Mouse (Mus musculus): ENCODE measurements around the gene Dapk2. TPM values are rescaled to one million over a fixed set of nuclear protein-coding genes. Genes with fewer than 3 reads are reported as not detected.

The Dapk2 gene
- polyA plus RNA-seq, 1 experiment from 2014 or later: 12.3 TPM

GRCm38 (mm10) chr9:66152011-66152410 is 6.0 kb upstream of the Dapk2 start:
- Histone ChIP-seq H3K4me2 (no peak overlapping the region), H3K27me3 (replicated peaks) (peaks cover 37% of the 10 kb centered on the region), H3K9me3 (replicated peaks) (no peaks in the 10 kb centered on the region), H3K27ac (no peak overlapping the region), H3K4me1 (no peaks in the 10 kb centered on the region), H3K4me3 (no peak overlapping the region), H3K36me3 (no peaks in the 10 kb centered on the region), H3K9ac (no peak overlapping the region)
- ATAC-seq: no peak
- WGBS (ENCODE audit: insufficient replicate concordance): 50% methylated on average over 9 of the region's 9 CpGs

GRCm38 (mm10) chr9:66153594-66153993 is 4.4 kb upstream of the Dapk2 start:
- WGBS (ENCODE audit: insufficient replicate concordance): 66% methylated on average over 6 of the region's 6 CpGs
- no peak overlapping the region for H3K27ac ChIP-seq
- no peak overlapping the region for H3K4me2 ChIP-seq
- no peak for ATAC-seq
- H3K36me3 ChIP-seq: no peaks in the 10 kb centered on the region
- no peaks in the 10 kb centered on the region for H3K9me3 ChIP-seq (replicated peaks)
- peaks cover 48% of the 10 kb centered on the region for H3K27me3 ChIP-seq (replicated peaks)
- peaks cover 10% of the 10 kb centered on the region for H3K4me1 ChIP-seq
- no peak overlapping the region for H3K9ac ChIP-seq
- H3K4me3 ChIP-seq: no peak overlapping the region

- WGBS (ENCODE audit: insufficient replicate concordance): 84% methylated on average over 9 of the region's 9 CpGs
- H3K9ac ChIP-seq: no peak overlapping the region
- no peaks in the 10 kb centered on the region for H3K9me3 ChIP-seq (replicated peaks)
- H3K4me2 ChIP-seq: no peak overlapping the region
- H3K27me3 ChIP-seq (replicated peaks): peaks cover 52% of the 10 kb centered on the region
- H3K27ac ChIP-seq: no peak overlapping the region
- no peaks in the 10 kb centered on the region for H3K36me3 ChIP-seq
- H3K4me3 ChIP-seq: no peak overlapping the region
- peaks cover 15% of the 10 kb centered on the region for H3K4me1 ChIP-seq
- ATAC-seq: no peak
Measured at GRCm38 (mm10) chr9:66154013-66154412, 4.0 kb upstream of the Dapk2 start.

- ATAC-seq: no peak
- Histone ChIP-seq H3K9ac (no peak overlapping the region), H3K4me3 (no peak overlapping the region), H3K9me3 (replicated peaks) (no peaks in the 10 kb centered on the region), H3K4me1 (peaks cover 24% of the 10 kb centered on the region), H3K27ac (no peak overlapping the region), H3K36me3 (no peaks in the 10 kb centered on the region), H3K4me2 (no peak overlapping the region), H3K27me3 (replicated peaks) (peaks cover 59% of the 10 kb centered on the region)
- WGBS (ENCODE audit: insufficient replicate concordance): 43% methylated on average over 1 of the region's 1 CpGs
Measured at GRCm38 (mm10) chr9:66155534-66155933, 2.5 kb upstream of the Dapk2 start.

GRCm38 (mm10) chr9:66158885-66159430 is 935 bp downstream of the Dapk2 start:
- Histone ChIP-seq H3K9ac (peak overlapping the region; percentile 79), H3K4me1 (peaks cover 36% of the 10 kb centered on the region), H3K27me3 (replicated peaks) (peaks cover 32% of the 10 kb centered on the region), H3K4me2 (peak overlapping the region; percentile 88), H3K4me3 (peak overlapping the region; percentile 69), H3K27ac (peak overlapping the region; percentile 66), H3K36me3 (no peaks in the 10 kb centered on the region), H3K9me3 (replicated peaks) (no peaks in the 10 kb centered on the region)
- peak; percentile 53; the same call in 1 of the 2 replicates for ATAC-seq
- WGBS (ENCODE audit: insufficient replicate concordance): 71% methylated on average over 6 of the region's 6 CpGs

GRCm38 (mm10) chr9:66160155-66160554 is 2.1 kb downstream of the Dapk2 start:
- Histone ChIP-seq H3K4me1 (peaks cover 36% of the 10 kb centered on the region), H3K9me3 (replicated peaks) (no peaks in the 10 kb centered on the region), H3K9ac (no peak overlapping the region), H3K4me2 (peak overlapping the region; percentile 88; the same call in 1 of the 2 replicates), H3K27me3 (replicated peaks) (peaks cover 32% of the 10 kb centered on the region), H3K27ac (no peak overlapping the region), H3K36me3 (no peaks in the 10 kb centered on the region), H3K4me3 (no peak overlapping the region)
- 85% methylated on average over 2 of the region's 2 CpGs for WGBS (ENCODE audit: insufficient replicate concordance)
- ATAC-seq: no peak

- peaks cover 53% of the 10 kb centered on the region for H3K4me1 ChIP-seq
- no peaks in the 10 kb centered on the region for H3K9me3 ChIP-seq (replicated peaks)
- ATAC-seq: no peak
- no peak overlapping the region for H3K4me2 ChIP-seq
- no peaks in the 10 kb centered on the region; the same call in 1 of the 2 replicates for H3K36me3 ChIP-seq
- H3K4me3 ChIP-seq: no peak overlapping the region
- no peak overlapping the region for H3K27ac ChIP-seq
- H3K9ac ChIP-seq: no peak overlapping the region
- WGBS (ENCODE audit: insufficient replicate concordance): 74% methylated on average over 9 of the region's 9 CpGs
- H3K27me3 ChIP-seq (replicated peaks): peaks cover 17% of the 10 kb centered on the region; the same call in 1 of the 2 replicates
Measured at GRCm38 (mm10) chr9:66162995-66163394, 5.0 kb downstream of the Dapk2 start.

GRCm38 (mm10) chr9:66167222-66167621 is 9.2 kb downstream of the Dapk2 start:
- Histone ChIP-seq H3K27ac (peak overlapping the region; percentile 15; the same call in 1 of the 2 replicates), H3K4me2 (no peak overlapping the region), H3K27me3 (replicated peaks) (no peaks in the 10 kb centered on the region), H3K9ac (no peak overlapping the region), H3K4me3 (no peak overlapping the region), H3K36me3 (no peaks in the 10 kb centered on the region; the same call in 1 of the 2 replicates), H3K4me1 (peaks cover 45% of the 10 kb centered on the region), H3K9me3 (replicated peaks) (no peaks in the 10 kb centered on the region)
- WGBS (ENCODE audit: insufficient replicate concordance): 78% methylated on average over 5 of the region's 5 CpGs
- no peak for ATAC-seq

GRCm38 (mm10) chr9:66168233-66168632 is 10.2 kb downstream of the Dapk2 start:
- Histone ChIP-seq H3K4me2 (no peak overlapping the region; the same call in 1 of the 2 replicates), H3K4me3 (no peak overlapping the region), H3K27me3 (replicated peaks) (no peaks in the 10 kb centered on the region), H3K27ac (peak overlapping the region; percentile 69), H3K9ac (peak overlapping the region; percentile 17; the same call in 1 of the 2 replicates), H3K36me3 (no peaks in the 10 kb centered on the region; the same call in 1 of the 2 replicates), H3K9me3 (replicated peaks) (no peaks in the 10 kb centered on the region), H3K4me1 (peaks cover 42% of the 10 kb centered on the region)
- 15% methylated on average over 1 of the region's 1 CpGs for WGBS (ENCODE audit: insufficient replicate concordance)
- ATAC-seq: peak; percentile 79

GRCm38 (mm10) chr9:66170506-66170905 is 12.5 kb downstream of the Dapk2 start:
- H3K4me3 ChIP-seq: no peak overlapping the region
- no peaks in the 10 kb centered on the region for H3K9me3 ChIP-seq (replicated peaks)
- no peak overlapping the region for H3K9ac ChIP-seq
- no peak for ATAC-seq
- no peak overlapping the region for H3K4me2 ChIP-seq
- H3K36me3 ChIP-seq: no peaks in the 10 kb centered on the region; the same call in 1 of the 2 replicates
- peaks cover 57% of the 10 kb centered on the region for H3K4me1 ChIP-seq
- H3K27me3 ChIP-seq (replicated peaks): no peaks in the 10 kb centered on the region
- H3K27ac ChIP-seq: no peak overlapping the region
- WGBS (ENCODE audit: insufficient replicate concordance): 77% methylated on average over 5 of the region's 5 CpGs

- H3K4me1 ChIP-seq: peaks cover 59% of the 10 kb centered on the region
Measured at GRCm38 (mm10) chr9:66171275-66171921, 13.4 kb downstream of the Dapk2 start.

GRCm38 (mm10) chr9:66173316-66173855 is 15.4 kb downstream of the Dapk2 start:
- Histone ChIP-seq H3K4me3 (no peak overlapping the region), H3K9me3 (replicated peaks) (no peaks in the 10 kb centered on the region), H3K27me3 (replicated peaks) (no peaks in the 10 kb centered on the region), H3K27ac (no peak overlapping the region), H3K9ac (no peak overlapping the region), H3K4me2 (no peak overlapping the region), H3K4me1 (peaks cover 57% of the 10 kb centered on the region), H3K36me3 (no peaks in the 10 kb centered on the region)
- WGBS (ENCODE audit: insufficient replicate concordance): 87% methylated on average over 5 of the region's 5 CpGs
- no peak for ATAC-seq

More at GRCm38 (mm10) chr9:66171275-66171921, 13.4 kb downstream of the Dapk2 start:
- no peaks in the 10 kb centered on the region; the same call in 1 of the 2 replicates for H3K36me3 ChIP-seq
- no peak overlapping the region for H3K9ac ChIP-seq
- H3K9me3 ChIP-seq (replicated peaks): no peaks in the 10 kb centered on the region
- no peak overlapping the region for H3K27ac ChIP-seq
- H3K4me2 ChIP-seq: no peak overlapping the region
- 77% methylated on average over 12 of the region's 12 CpGs for WGBS (ENCODE audit: insufficient replicate concordance)
- no peak overlapping the region for H3K4me3 ChIP-seq
- no peaks in the 10 kb centered on the region for H3K27me3 ChIP-seq (replicated peaks)
- no peak for ATAC-seq
